Mouse (Mus musculus) macrophage (primary cell): ENCODE results near the gene Pard3. TPM values are rescaled to one million over a fixed set of nuclear protein-coding genes. Genes with fewer than 3 reads are reported as not detected.

Source experiments
- H3K27ac ChIP-seq: fragments of 350-480 bp; formaldehyde crosslinking; 2 replicates; pipeline ENCODE4 v1.9.0; 2021
- H3K36me3 ChIP-seq: fragments of 350-480 bp; formaldehyde crosslinking; 2 replicates; pipeline ENCODE4 v1.9.0; 2021; ENCODE audit errors: inconsistent target
- H3K4me3 ChIP-seq: fragments of 350-480 bp; formaldehyde crosslinking; 2 replicates; pipeline ENCODE4 v1.9.0; 2021; ENCODE audit errors: inconsistent target
- H3K79me2 ChIP-seq: fragments of 350-480 bp; formaldehyde crosslinking; 2 replicates; pipeline ENCODE4 v1.9.0; 2021; ENCODE audit errors: inconsistent target
- WGBS: methylation state at CpG from one replicate; pipeline ENCODE4 v1.1.7; 2026; ENCODE audit warnings: inconsistent platforms; ENCODE audit not compliant: missing documents; 5-methylcytosine and 5-hydroxymethylcytosine counted together
- polyA plus RNA-seq: library from polyadenylated mRNA; stranded (reverse); fragments of 250-400 nt; gene quantifications from 3 replicates; pipeline ENCODE4 v1.2.4, GENCODE M21; 2018; ENCODE audit warnings: inconsistent platforms

Gene Pard3
- polyA plus RNA-seq, 1 experiment from 2014 or later, result not detected

- H3K36me3 ChIP-seq, result no peaks in the 10 kb centered on the region
Measured at GRCm38 (mm10) chr8:127095763-127096162, 32.1 kb downstream of the Pard3 start.

GRCm38 (mm10) chr8:127099439-127100090 lies 35.9 kb downstream of the Pard3 start:
- Histone ChIP-seq H3K4me3 (no peak overlapping the region), H3K79me2 (no peaks in the 10 kb centered on the region), H3K27ac (no peak overlapping the region), H3K36me3 (no peaks in the 10 kb centered on the region)
- 73% methylated on average over 1 of the region's 1 CpGs for WGBS

More at GRCm38 (mm10) chr8:127095763-127096162, 32.1 kb downstream of the Pard3 start:
- no peak overlapping the region for H3K27ac ChIP-seq
- WGBS, result 95% methylated on average over 7 of the region's 7 CpGs
- H3K4me3 ChIP-seq, result no peak overlapping the region
- no peaks in the 10 kb centered on the region for H3K79me2 ChIP-seq

GRCm38 (mm10) chr8:127103256-127103655 lies 39.6 kb downstream of the Pard3 start:
- WGBS, result 20% methylated on average over 5 of the region's 5 CpGs

GRCm38 (mm10) chr8:127104616-127105015 lies 40.9 kb downstream of the Pard3 start:
- no peaks in the 10 kb centered on the region for H3K79me2 ChIP-seq
- whole genome bisulfite sequencing, result 65% methylated on average over 2 of the region's 2 CpGs
- H3K36me3 ChIP-seq, result no peaks in the 10 kb centered on the region
- H3K27ac ChIP-seq, result no peak overlapping the region
- H3K4me3 ChIP-seq, result no peak overlapping the region

More at GRCm38 (mm10) chr8:127103256-127103655, 39.6 kb downstream of the Pard3 start:
- Histone ChIP-seq H3K36me3 (no peaks in the 10 kb centered on the region), H3K27ac (no peak overlapping the region), H3K79me2 (no peaks in the 10 kb centered on the region), H3K4me3 (no peak overlapping the region)

GRCm38 (mm10) chr8:127107928-127108327 lies 44.2 kb downstream of the Pard3 start:
- H3K36me3 ChIP-seq, result no peaks in the 10 kb centered on the region
- 68% methylated on average over 3 of the region's 3 CpGs for WGBS
- H3K27ac ChIP-seq, result no peak overlapping the region
- no peak overlapping the region for H3K4me3 ChIP-seq
- H3K79me2 ChIP-seq, result no peaks in the 10 kb centered on the region

GRCm38 (mm10) chr8:127113209-127113608 lies 49.5 kb downstream of the Pard3 start:
- H3K79me2 ChIP-seq, result no peaks in the 10 kb centered on the region
- no peaks in the 10 kb centered on the region for H3K36me3 ChIP-seq
- 86% methylated on average over 5 of the region's 5 CpGs for WGBS
- no peak overlapping the region for H3K27ac ChIP-seq
- H3K4me3 ChIP-seq, result no peak overlapping the region

- Histone ChIP-seq H3K27ac (no peak overlapping the region), H3K4me3 (no peak overlapping the region), H3K36me3 (no peaks in the 10 kb centered on the region), H3K79me2 (no peaks in the 10 kb centered on the region)
- 89% methylated on average over 3 of the region's 3 CpGs for WGBS
Measured at GRCm38 (mm10) chr8:127115837-127116236, 52.1 kb downstream of the Pard3 start.

GRCm38 (mm10) chr8:127118373-127118861 lies 54.7 kb downstream of the Pard3 start:
- WGBS, result 88% methylated on average over 10 of the region's 11 CpGs
- no peak overlapping the region for H3K27ac ChIP-seq
- no peaks in the 10 kb centered on the region for H3K36me3 ChIP-seq
- H3K4me3 ChIP-seq, result no peak overlapping the region
- no peaks in the 10 kb centered on the region for H3K79me2 ChIP-seq

- 95% methylated on average over 3 of the region's 3 CpGs for WGBS
Measured at GRCm38 (mm10) chr8:127123391-127123790, 59.7 kb downstream of the Pard3 start.

GRCm38 (mm10) chr8:127124795-127125194 lies 61.1 kb downstream of the Pard3 start:
- Histone ChIP-seq H3K79me2 (no peaks in the 10 kb centered on the region), H3K27ac (no peak overlapping the region), H3K4me3 (no peak overlapping the region), H3K36me3 (no peaks in the 10 kb centered on the region)
- 36% methylated on average over 8 of the region's 8 CpGs for WGBS

More at GRCm38 (mm10) chr8:127123391-127123790, 59.7 kb downstream of the Pard3 start:
- no peaks in the 10 kb centered on the region for H3K36me3 ChIP-seq
- H3K79me2 ChIP-seq, result no peaks in the 10 kb centered on the region
- no peak overlapping the region for H3K27ac ChIP-seq
- no peak overlapping the region for H3K4me3 ChIP-seq

GRCm38 (mm10) chr8:127125686-127126683 lies 62.3 kb downstream of the Pard3 start:
- 86% methylated on average over 11 of the region's 11 CpGs for WGBS

GRCm38 (mm10) chr8:127128781-127129396 lies 65.2 kb downstream of the Pard3 start:
- H3K36me3 ChIP-seq, result no peaks in the 10 kb centered on the region
- H3K27ac ChIP-seq, result no peak overlapping the region
- no peak overlapping the region for H3K4me3 ChIP-seq
- no peaks in the 10 kb centered on the region for H3K79me2 ChIP-seq
- WGBS, result 75% methylated on average over 8 of the region's 8 CpGs

More at GRCm38 (mm10) chr8:127125686-127126683, 62.3 kb downstream of the Pard3 start:
- Histone ChIP-seq H3K27ac (no peak overlapping the region), H3K79me2 (no peaks in the 10 kb centered on the region), H3K36me3 (no peaks in the 10 kb centered on the region), H3K4me3 (no peak overlapping the region)

GRCm38 (mm10) chr8:127134327-127134726 lies 70.6 kb downstream of the Pard3 start:
- H3K36me3 ChIP-seq, result no peaks in the 10 kb centered on the region
- 15% methylated on average over 5 of the region's 5 CpGs for WGBS
- H3K79me2 ChIP-seq, result no peaks in the 10 kb centered on the region
- no peak overlapping the region for H3K27ac ChIP-seq
- H3K4me3 ChIP-seq, result no peak overlapping the region

- Histone ChIP-seq H3K36me3 (no peaks in the 10 kb centered on the region), H3K4me3 (no peak overlapping the region), H3K27ac (no peak overlapping the region), H3K79me2 (no peaks in the 10 kb centered on the region)
- 69% methylated on average over 2 of the region's 2 CpGs for WGBS
Measured at GRCm38 (mm10) chr8:127136201-127136600, 72.5 kb downstream of the Pard3 start.
